Mouse (Mus musculus): Measurements from ENCODE around the gene BC030867.

BC030867 gene

DNA sequence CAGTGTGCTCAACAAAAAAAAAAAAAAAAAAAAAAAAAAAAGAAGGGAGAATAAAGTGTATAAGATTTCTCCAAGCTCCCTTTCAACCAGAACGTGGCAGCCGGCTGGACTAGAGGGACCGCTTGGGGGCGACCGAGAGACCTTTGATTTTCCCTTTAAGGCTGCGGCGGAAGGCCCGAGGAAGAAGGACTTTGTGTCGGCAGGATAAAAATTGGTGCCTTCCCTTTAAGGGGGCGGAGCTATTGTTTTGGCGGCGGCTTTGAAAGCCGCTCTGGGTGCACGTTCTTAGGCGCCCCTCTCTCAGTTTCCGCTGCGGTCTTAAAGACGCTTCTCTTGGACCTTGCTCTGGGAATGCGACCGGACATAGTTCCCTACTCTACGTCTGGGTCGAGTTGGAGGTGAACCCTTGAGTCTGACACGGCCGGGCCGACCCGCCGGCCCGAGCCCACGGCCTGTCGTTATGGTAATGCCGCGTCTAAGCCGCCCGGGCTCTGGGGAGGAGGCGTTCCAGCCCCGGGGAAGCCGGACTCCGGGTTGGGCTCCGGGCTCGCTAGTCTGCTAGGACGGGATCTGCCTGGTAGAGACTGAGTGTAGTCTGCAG is at the start of gene BC030867:
Gene BC030867 (plus strand): TSS at position 253 of the 601 bp plus-strand sequence.
- DNase-seq (ENCODE audit: low read depth, low spot score), result peak; percentile 91

DNA sequence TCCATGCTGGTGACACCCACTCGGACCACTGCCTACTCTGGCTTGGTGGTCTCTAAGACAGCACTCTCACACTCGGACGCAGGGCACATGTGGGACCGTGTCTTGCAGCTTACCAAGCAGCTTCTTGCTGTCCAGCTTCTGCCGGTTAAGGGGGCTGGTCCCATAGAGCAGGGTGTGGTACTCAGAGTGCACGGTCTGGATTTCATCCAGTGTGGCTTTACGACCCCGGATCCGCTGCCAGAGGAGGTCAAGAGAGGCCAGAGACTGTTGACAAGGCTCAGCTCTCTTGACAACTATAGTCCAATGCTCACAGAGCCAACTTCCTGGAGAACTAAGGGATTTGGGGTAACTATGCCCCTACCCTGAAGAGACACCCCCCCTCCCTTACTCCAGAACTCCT is 48.8 kb upstream of the BC030867 start:
- no peak for DNase-seq (ENCODE audit: low read depth, low spot score)

DNA sequence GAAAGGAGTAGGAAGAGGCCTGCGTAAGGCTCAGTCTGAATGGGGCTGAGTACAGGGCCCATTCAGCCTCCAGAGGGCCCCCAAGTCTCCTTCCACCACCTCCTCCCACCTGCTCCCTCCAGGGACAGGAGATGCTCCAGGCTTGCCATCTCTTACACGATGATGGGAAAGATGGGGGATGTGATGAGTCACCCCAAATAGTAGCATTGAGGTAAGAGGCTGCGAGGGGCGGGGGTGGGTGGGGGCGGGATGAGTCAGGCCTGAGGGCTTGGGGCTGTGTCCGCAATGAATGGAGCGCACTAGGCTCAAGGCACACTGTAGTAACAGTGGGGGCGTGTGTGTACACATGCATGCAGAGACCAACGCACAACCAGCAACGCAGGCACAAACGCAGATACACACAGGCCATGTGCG is 47.3 kb upstream of the BC030867 start:
- no peak for DNase-seq (ENCODE audit: low read depth, low spot score)

GRCm38 (mm10) chr11:102206481-102206880 is 42.2 kb upstream of the BC030867 start:
- no peak for DNase-seq (ENCODE audit: low read depth, low spot score)

GRCm38 (mm10) chr11:102207825-102208777 is 40.6 kb upstream of the BC030867 start:
- no peak for DNase-seq (ENCODE audit: low read depth, low spot score)

GRCm38 (mm10) chr11:102208846-102209245 is 39.8 kb upstream of the BC030867 start:
- no peak for DNase-seq (ENCODE audit: low read depth, low spot score)

GRCm38 (mm10) chr11:102209742-102210141 is 38.9 kb upstream of the BC030867 start:
- DNase-seq (ENCODE audit: low read depth, low spot score), result no peak

DNA sequence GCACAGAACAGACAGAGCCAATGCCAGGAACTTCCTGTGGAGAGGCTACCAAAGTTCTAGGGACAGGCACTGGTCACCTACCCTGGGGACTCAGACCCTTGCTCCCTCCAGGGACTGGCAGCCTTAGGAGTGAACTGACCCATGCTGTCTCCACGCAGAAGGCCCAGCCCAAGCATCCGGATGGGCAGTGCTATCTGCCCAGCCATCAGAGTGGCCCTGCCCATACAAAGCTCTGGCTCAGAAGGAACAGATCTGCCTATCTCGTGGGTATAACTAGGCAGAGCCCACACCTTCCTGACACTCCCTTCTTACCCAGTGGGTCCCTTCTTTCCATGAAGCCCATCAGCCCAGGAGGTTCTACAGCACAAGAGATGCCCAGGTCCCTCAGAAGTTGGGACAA is 38.5 kb upstream of the BC030867 start:
- DNase-seq (ENCODE audit: low read depth, low spot score), result no peak

DNA sequence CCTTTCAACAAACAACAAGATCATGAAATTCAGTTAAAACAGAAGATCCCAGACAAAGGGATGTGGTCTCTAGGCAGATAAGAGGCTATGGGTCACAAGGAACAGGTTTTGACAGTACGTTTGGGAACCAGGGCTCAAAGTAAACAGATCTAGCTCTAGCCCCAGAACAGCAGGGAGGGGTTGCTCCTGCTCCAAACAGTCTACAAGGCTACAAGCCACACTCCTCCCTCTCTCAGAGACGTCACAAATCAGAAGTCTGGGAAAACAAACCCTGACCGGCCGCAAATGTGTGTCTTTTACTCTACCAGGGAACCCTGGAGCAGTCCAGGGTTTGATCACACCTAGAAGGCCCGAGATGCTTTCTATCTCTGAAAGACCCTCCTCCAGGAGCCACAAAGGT is 37.7 kb upstream of the BC030867 start:
- no peak for DNase-seq (ENCODE audit: low read depth, low spot score)

DNA sequence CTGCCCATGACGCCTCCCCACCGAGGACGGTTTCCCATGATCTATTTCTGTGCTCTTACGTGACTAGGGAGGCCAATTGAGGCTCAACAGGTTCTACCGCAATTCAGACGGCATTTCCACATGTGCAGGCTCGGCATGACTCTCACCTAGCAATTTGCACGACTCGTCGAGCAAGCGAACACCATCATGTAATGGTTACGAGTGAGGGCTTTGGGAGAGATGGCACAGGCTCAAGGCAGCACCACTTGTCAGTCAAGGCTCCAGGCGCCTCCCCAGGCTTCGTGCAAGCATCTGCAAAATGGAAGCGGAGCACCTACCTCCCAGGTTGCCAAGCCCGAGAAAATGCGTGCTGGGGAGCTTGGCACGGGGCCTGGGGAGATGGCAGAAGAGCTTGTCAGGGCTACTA is 36.7 kb upstream of the BC030867 start:
- DNase-seq (ENCODE audit: low read depth, low spot score), result no peak

DNA sequence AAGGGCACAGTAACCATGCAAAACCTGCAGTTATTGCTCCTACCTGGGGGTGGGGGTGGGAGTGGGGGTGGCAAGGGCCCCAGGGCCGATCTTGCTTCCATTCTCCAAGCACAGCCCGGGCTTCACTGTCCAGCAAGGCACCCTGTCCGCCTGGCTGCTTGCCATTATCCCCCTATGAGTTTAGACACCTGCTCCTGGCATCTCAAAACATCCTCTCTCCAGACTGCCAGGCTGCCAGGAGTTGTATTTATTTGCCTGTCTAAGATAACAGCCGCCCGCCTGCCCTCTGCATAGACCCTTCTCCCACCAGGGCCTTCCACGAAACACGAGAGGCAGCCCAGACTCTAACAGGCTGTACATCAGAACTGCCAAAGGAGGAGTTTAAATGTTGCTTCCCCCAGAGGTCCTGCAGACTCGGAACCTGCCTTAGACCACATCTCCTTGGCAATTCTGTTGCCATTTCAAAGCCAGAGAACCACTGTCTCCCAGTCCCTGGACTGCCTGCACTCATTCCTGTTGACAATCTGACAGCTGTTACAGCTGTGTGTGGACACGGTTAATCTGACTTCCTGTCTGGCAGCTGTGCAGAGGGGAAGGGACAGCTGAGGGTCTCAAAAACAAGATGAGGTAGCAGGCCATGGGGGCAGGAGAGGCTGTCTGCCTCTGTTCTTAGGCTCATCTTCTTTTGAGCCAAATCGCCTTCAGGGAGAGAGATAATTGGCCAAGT is 34.1 kb upstream of the BC030867 start:
- DNase-seq (ENCODE audit: low read depth, low spot score), result no peak

- DNase-seq (ENCODE audit: low read depth, low spot score), result no peak
These were observed 33.2 kb upstream of the BC030867 start for GRCm38 (mm10) chr11:102215511-102215910.

- DNase-seq (ENCODE audit: low read depth, low spot score), result no peak
These were observed 32.4 kb upstream of the BC030867 start for GRCm38 (mm10) chr11:102216056-102216885.

- no peak for DNase-seq (ENCODE audit: low read depth, low spot score)
These were observed 31.8 kb upstream of the BC030867 start for GRCm38 (mm10) chr11:102216886-102217240.

- no peak for DNase-seq (ENCODE audit: low read depth, low spot score)
These were observed 31.3 kb upstream of the BC030867 start for GRCm38 (mm10) chr11:102217396-102217795.

DNA sequence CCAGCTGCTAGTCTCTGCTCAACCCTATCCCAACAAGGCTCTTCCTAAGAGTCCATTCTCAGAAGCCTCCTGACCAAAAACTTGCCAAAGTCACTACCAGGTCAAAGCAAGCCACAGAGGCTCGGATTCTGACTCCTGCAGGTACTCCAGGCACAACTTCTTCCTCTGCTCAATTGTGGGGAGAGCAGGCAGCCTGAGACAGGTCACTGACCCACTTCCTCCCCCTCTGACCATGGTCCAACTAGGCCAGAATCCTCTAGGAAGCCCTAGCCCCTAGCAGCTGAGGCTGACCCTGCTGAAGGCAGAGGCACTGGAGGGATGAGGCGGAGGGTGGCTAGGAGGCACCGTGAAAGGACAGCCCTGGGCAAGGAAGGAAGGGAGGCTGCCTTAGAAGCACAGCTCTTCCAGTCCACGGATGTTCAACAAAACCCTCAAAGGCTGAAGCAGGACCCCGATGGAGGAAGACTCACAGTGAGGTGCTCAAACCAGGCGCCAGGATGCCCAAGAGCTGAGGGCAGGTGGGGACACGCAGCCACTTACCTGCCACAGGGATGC is 30.7 kb upstream of the BC030867 start:
- DNase-seq (ENCODE audit: low read depth, low spot score), result no peak

GRCm38 (mm10) chr11:102218783-102219182 is 29.9 kb upstream of the BC030867 start:
- DNase-seq (ENCODE audit: low read depth, low spot score), result peak; percentile 87

- DNase-seq (ENCODE audit: low read depth, low spot score), result no peak
These were observed 29.3 kb upstream of the BC030867 start for GRCm38 (mm10) chr11:102219247-102219993.

DNA sequence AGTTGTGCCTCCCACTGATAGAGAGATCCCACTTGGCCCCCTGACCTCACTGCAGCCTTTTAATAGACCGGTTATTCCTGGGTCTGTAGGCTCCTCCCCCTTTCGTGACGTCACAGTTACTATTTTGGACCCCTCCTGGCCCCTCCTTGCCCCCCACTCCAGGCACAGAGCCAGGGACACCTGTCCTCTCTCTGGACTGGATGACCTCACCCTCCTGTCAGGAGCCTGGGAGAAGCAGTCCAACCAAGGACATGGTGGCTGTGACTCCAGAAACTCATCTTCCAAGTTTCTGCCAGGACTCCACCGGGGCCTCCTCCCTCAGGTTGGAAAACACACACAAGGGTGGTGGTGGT is 28.7 kb upstream of the BC030867 start:
- DNase-seq (ENCODE audit: low read depth, low spot score), result no peak

GRCm38 (mm10) chr11:102220451-102220850 is 28.2 kb upstream of the BC030867 start:
- DNase-seq (ENCODE audit: low read depth, low spot score), result no peak

All from retina, adult 2 months (tissue).